Mouse (Mus musculus) Patski (cell line): ENCODE measurements around the gene Rnf130. TPM values are rescaled to one million over a fixed set of nuclear protein-coding genes. Genes with fewer than 3 reads are reported as not detected.

Experiments used
- ATAC-seq: fragments of 100-300 bp; one replicate; pipeline ENCODE4 v1.8.0; 2021
- CTCF ChIA-PET: fragments of 350-600 bp; sonication (Branson Sonifier 250); formaldehyde crosslinking; loops from one replicate; lab custom pipeline; 2022; ENCODE audit warnings: inconsistent platforms; lab: Charles Lee
- POLR2A ChIA-PET: fragments of 350-600 bp; sonication (Branson Sonifier 250); formaldehyde crosslinking; loops from one replicate; lab custom pipeline; 2022; ENCODE audit warnings: antibody characterized with exemption, inconsistent platforms; lab: Charles Lee
- DNase-seq: peaks from one replicate; pipeline ENCODE4 v3.0.0-alpha.2; 2011; ENCODE audit warnings: low read depth, low spot score
- H3K27me3 ChIP-seq: fragments of 371-371 bp; one replicate; pipeline ENCODE4 v1.5.1; 2021
- CTCF ChIP-seq: fragments of 100-300 bp; IDR thresholded peaks from one replicate; pipeline ENCODE4 v1.5.1; 2021
- in situ Hi-C: fragments of 300-500 bp; cut with MboI; formaldehyde crosslinking; loops from 3 replicates; pipeline ENCODE4 v1.11.1; 2018; ENCODE audit warnings: low pct_unique_long_range_greater_than_20kb, mixed read lengths
- polyA plus RNA-seq: library from polyadenylated mRNA; unstranded; gene quantifications from one replicate; pipeline ENCODE4 v1.2.3, GENCODE M21; 2021

Gene Rnf130
- polyA plus RNA-seq, 1 experiment from 2014 or later = 104 TPM

- TF ChIP-seq CTCF = no peak
- DNase-seq (no peak), ATAC-seq (peak; percentile 21)
- CTCF ChIA-PET = interaction anchor here (1.0 kb wide), 1 partner anchor 88 kb away, joined by 3 read pairs; no protein-coding TSS in a partner anchor
- POLR2A ChIA-PET = no interaction called here
- in situ Hi-C loops = no loop called here
- H3K27me3 ChIP-seq = no peaks in the 10 kb centered on the region
Observed at GRCm38 (mm10) chr11:50042345-50042997, 17.3 kb downstream of the Rnf130 start.

GRCm38 (mm10) chr11:50044454-50044853, 19.3 kb downstream of the Rnf130 start:
- no peaks in the 10 kb centered on the region for H3K27me3 ChIP-seq
- TF ChIP-seq CTCF = no peak
- ChIA-PET CTCF (interaction anchor here (1.1 to 1.2 kb wide), 2 partner anchors 28 to 32 kb away, joined by 4 read pairs; no protein-coding TSS in a partner anchor), POLR2A (interaction anchor here (0.9 kb wide), 1 partner anchor 78 kb away, joined by 3 read pairs; no protein-coding TSS in a partner anchor)
- DNase-seq (no peak), ATAC-seq (no peak)
- in situ Hi-C loops = no loop called here

DNA sequence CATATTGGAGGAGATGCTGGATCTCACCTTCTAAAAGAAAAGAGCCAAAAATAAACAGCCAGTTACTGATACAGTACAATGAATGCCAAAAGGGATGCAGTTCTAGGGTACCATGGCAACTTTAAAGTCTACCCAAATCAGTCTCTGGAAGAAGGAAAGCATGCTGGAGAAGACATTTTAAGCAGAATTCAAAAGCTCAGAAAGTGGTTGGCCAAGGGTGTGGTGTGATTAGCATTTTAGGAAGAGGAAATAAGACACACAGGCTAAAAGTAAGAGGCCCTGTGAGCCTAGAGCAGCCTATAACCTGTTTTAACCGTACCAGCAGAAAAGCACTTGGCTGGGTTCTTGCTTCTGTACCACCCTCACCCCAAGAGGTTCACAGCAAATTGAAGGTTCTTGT, 22.5 kb downstream of the Rnf130 start:
- ChIA-PET CTCF (no interaction called here), POLR2A (no interaction called here)
- no peak for ATAC-seq
- H3K27me3 ChIP-seq = no peaks in the 10 kb centered on the region
- no peak for TF ChIP-seq CTCF
- in situ Hi-C loops = no loop called here
- DNase-seq = no peak

DNA sequence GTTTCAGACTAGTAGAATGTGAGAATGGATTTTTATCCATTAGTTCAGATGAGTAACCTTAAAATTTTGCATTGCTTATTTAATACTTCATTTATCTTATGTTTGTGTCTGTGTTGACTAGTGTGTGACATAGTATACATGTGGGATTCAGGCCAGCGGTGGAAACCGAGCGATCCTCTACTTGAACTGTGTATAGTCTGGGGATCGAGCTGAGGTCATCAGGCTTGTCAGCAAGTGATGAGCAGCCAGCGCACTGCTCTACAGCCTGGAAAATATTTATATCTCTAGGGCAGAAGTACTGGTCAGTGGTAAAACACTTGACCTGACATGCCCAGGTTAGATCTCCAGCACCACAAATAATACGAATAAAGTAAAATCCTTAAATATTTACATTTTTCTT, 23.0 kb downstream of the Rnf130 start:
- ATAC-seq (no peak), DNase-seq (no peak)
- POLR2A ChIA-PET = no interaction called here
- H3K27me3 ChIP-seq = no peaks in the 10 kb centered on the region
- CTCF ChIA-PET = no interaction called here
- no peak for TF ChIP-seq CTCF
- in situ Hi-C loops = no loop called here

GRCm38 (mm10) chr11:50050392-50050791, 25.2 kb downstream of the Rnf130 start:
- ChIA-PET POLR2A (no interaction called here), CTCF (no interaction called here)
- H3K27me3 ChIP-seq = no peaks in the 10 kb centered on the region
- no peak for ATAC-seq
- in situ Hi-C loops = no loop called here
- DNase-seq = no peak
- TF ChIP-seq CTCF = no peak

GRCm38 (mm10) chr11:50057713-50058112, 32.6 kb downstream of the Rnf130 start:
- H3K27me3 ChIP-seq = no peaks in the 10 kb centered on the region
- CTCF ChIA-PET = no interaction called here
- no peak for ATAC-seq
- in situ Hi-C loops = no loop called here
- POLR2A ChIA-PET = no interaction called here
- TF ChIP-seq CTCF = no peak
- DNase-seq = no peak

- no peak for ATAC-seq
- TF ChIP-seq CTCF = no peak
- ChIA-PET POLR2A (no interaction called here), CTCF (no interaction called here)
- in situ Hi-C loops = no loop called here
- H3K27me3 ChIP-seq = no peaks in the 10 kb centered on the region
- no peak for DNase-seq
Observed at GRCm38 (mm10) chr11:50058277-50058676, 33.1 kb downstream of the Rnf130 start.

- CTCF ChIA-PET = no interaction called here
- POLR2A ChIA-PET = no interaction called here
- DNase-seq (no peak), ATAC-seq (no peak)
- in situ Hi-C loops = no loop called here
- no peak for TF ChIP-seq CTCF
- H3K27me3 ChIP-seq = no peaks in the 10 kb centered on the region
Observed at GRCm38 (mm10) chr11:50059045-50059444, 33.9 kb downstream of the Rnf130 start.

DNA sequence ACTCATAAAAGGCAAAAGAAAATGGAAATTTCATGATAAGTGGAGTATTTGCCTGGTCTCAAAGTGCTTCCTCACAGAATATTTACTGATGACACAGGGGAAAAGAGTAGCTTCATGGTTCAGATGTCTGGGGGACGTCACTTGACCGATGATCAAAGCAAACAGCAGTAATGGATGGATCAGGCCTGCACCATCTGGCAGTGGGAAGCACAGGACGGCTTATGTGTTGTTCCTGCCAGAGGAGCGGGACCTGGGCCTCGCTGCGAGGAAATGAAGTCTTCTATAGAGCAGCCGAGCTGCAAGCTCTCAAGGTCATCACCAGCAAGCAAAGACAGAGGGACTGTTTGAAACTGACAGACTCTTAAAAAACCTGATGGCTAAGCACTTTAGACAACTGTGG, 37.0 kb downstream of the Rnf130 start:
- CTCF ChIA-PET = no interaction called here
- DNase-seq = no peak
- POLR2A ChIA-PET = no interaction called here
- ATAC-seq = no peak
- TF ChIP-seq CTCF = no peak
- in situ Hi-C loops = no loop called here
- H3K27me3 ChIP-seq = no peaks in the 10 kb centered on the region

DNA sequence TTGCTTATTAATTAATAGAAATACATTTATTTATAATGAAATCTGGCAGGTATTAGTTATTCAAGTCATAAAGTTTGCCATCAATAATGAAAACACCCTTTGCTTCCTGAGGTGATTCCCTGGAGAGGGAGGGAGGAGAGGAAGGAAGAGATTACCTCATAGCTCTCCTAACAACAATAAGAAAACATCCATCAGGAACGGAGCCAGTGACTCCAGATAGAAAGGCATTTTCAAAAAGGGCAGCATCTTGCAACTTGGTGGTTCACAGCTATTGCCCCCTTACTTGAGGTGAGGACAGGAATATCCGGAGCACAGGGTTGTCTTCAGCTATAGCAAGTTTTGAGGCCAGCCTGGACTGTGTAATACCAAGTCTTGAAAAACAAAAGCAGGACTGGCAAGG, 40.9 kb downstream of the Rnf130 start:
- DNase-seq = no peak
- TF ChIP-seq CTCF = no peak
- in situ Hi-C loops = no loop called here
- CTCF ChIA-PET = interaction anchor here (0.8 kb wide), 1 partner anchor 22 kb away, joined by 3 read pairs; no protein-coding TSS in a partner anchor
- no peak for ATAC-seq
- POLR2A ChIA-PET = no interaction called here
- H3K27me3 ChIP-seq = no peaks in the 10 kb centered on the region

GRCm38 (mm10) chr11:50073830-50074229, 48.7 kb downstream of the Rnf130 start:
- ChIA-PET CTCF (interaction anchor here (1.0 kb wide), 1 partner anchor 87 kb away, joined by 3 read pairs; no protein-coding TSS in a partner anchor), POLR2A (no interaction called here)
- H3K27me3 ChIP-seq = no peaks in the 10 kb centered on the region
- in situ Hi-C loops = no loop called here
- no peak for ATAC-seq
- TF ChIP-seq CTCF = no peak
- no peak for DNase-seq

GRCm38 (mm10) chr11:50076756-50077155, 51.6 kb downstream of the Rnf130 start:
- ChIA-PET CTCF (interaction anchor here (1.6 kb wide), 1 partner anchor 32 kb away, joined by 4 read pairs; no protein-coding TSS in a partner anchor), POLR2A (interaction anchor here (0.7 kb wide), 1 partner anchor 115 kb away, joined by 3 read pairs; no protein-coding TSS in a partner anchor)
- TF ChIP-seq CTCF = no peak
- in situ Hi-C loops = no loop called here
- H3K27me3 ChIP-seq = no peaks in the 10 kb centered on the region
- ATAC-seq (no peak), DNase-seq (no peak)
